Mouse (Mus musculus) thymus, postnatal 36 days (tissue): ENCODE data around the gene Olfr1454.

ENCODE experiments used
- DNase-seq, 2 experiments: peaks; one replicate each; pipeline ENCODE4 v3.0.0; 2022; ENCODE audit warnings: mixed read lengths in 2 of 2

Gene Olfr1454

GRCm38 (mm10) chr19:13060310-13060709 lies at the start of gene Olfr1454:
Gene Olfr1454, plus strand, starts transcription at chr19:13060610.
- DNase-seq = no peak

- DNase-seq = no peak
These were observed 32.2 kb upstream of the Olfr1454 start, which contains the start of gene Olfr1453 for GRCm38 (mm10) chr19:13028227-13028626. Gene Olfr1453, minus strand, starts transcription at chr19:13028327.

- no peak for DNase-seq
These were observed 33.5 kb downstream of the Olfr1454 start for GRCm38 (mm10) chr19:13093908-13094307.

GRCm38 (mm10) chr19:13097791-13098190 lies 37.4 kb downstream of the Olfr1454 start, which contains the start of gene Olfr1457:
Gene Olfr1457, minus strand, starts transcription at chr19:13097891.
- DNase-seq = no peak

- DNase-seq = no peak
These were observed 46.3 kb downstream of the Olfr1454 start, which contains the start of gene Olfr1458 for GRCm38 (mm10) chr19:13106675-13107074. Gene Olfr1458, minus strand, starts transcription at chr19:13106775.
